Mouse (Mus musculus) bone marrow macrophage, adult 2 months (primary cell): ENCODE data around the gene Cbx6.

Experiments used
- CTCF ChIP-seq: IDR thresholded peaks from 2 replicates; pipeline ENCODE4 v1.5.1; 2012; ENCODE audit warnings: low read depth, mild to moderate bottlenecking, low read length, moderate library complexity
- POLR2A ChIP-seq: IDR thresholded peaks from 2 replicates; pipeline ENCODE4 v1.6.1; 2012; ENCODE audit warnings: mild to moderate bottlenecking, low read depth, low read length, borderline replicate concordance

DNA sequence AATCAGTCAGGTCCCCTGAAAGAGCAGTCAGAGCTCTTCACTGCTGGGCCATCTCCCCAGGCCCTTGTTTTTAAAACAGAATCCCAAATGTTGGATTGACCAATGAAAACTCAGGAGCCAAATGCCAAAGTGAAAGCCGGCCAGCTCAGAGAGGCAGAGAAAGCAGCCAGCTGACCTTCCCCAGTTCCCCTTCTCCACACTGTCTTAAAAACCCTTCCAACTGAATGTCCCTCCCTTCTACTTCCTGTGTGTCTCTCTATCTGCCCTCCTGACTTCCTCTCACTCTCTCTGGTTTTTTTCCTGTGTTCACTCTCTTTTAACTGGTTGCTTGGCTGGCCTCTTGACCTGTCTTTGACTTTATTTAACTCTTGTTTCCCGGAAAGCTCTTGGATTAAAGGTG, 39.5 kb upstream of the Cbx6 start:
- TF ChIP-seq CTCF (no peak), POLR2A (no peak)
